Mouse (Mus musculus): ENCODE results near the gene Sh3bp5l. TPM values are rescaled to one million over a fixed set of nuclear protein-coding genes. Genes with fewer than 3 reads are reported as not detected.

Sh3bp5l gene
- polyA plus RNA-seq, 2 experiments = 24.4 to 25.6 TPM

- H3K4me1 ChIP-seq (ENCODE audit: control insufficient read depth, insufficient read depth, low read length) = peaks cover 12% of the 10 kb centered on the region
- peak overlapping the region; percentile 60 for H3K4me2 ChIP-seq (replicated peaks; ENCODE audit: low read depth, low read length, severe bottlenecking)
- H3K36me3 ChIP-seq (ENCODE audit: control insufficient read depth, insufficient read depth, low read length) = peaks cover 44% of the 10 kb centered on the region
- H3K27me3 ChIP-seq (ENCODE audit: control insufficient read depth, insufficient read depth, low read length) = no peaks in the 10 kb centered on the region
- H3K9me3 ChIP-seq (ENCODE audit: control insufficient read depth, low read length) = no peaks in the 10 kb centered on the region
- peak overlapping the region; percentile 77 for H3K9ac ChIP-seq (ENCODE audit: low read depth, low read length, severe bottlenecking)
- ATAC-seq (ENCODE audit: low FRiP score, low read depth) = no peak
- peak overlapping the region; percentile 79 for H3K4me3 ChIP-seq (replicated peaks; ENCODE audit: low read length)
- no peak for DNase-seq (ENCODE audit: low spot score)
- WGBS = 85% methylated on average over 6 of the region's 6 CpGs
- H3K27ac ChIP-seq (replicated peaks; ENCODE audit: low read depth, low read length) = no peak overlapping the region
- no peak for TF ChIP-seq POLR2A (IDR thresholded peaks at IDR 0.05; ENCODE audit: borderline replicate concordance, extremely low read depth, insufficient read depth, insufficient read length)
These were observed 1.0 kb downstream of the Sh3bp5l start for GRCm38 (mm10) chr11:58331546-58331945.

- no peak overlapping the region for H3K4me2 ChIP-seq (replicated peaks; ENCODE audit: low read depth, low read length, severe bottlenecking)
- WGBS = 89% methylated on average over 3 of the region's 3 CpGs
- H3K36me3 ChIP-seq (ENCODE audit: control insufficient read depth, insufficient read depth, low read length) = peaks cover 61% of the 10 kb centered on the region
- TF ChIP-seq POLR2A (IDR thresholded peaks at IDR 0.05; ENCODE audit: borderline replicate concordance, extremely low read depth, insufficient read depth, insufficient read length) = no peak
- no peaks in the 10 kb centered on the region for H3K27me3 ChIP-seq (ENCODE audit: control insufficient read depth, insufficient read depth, low read length)
- no peak overlapping the region for H3K4me3 ChIP-seq (replicated peaks; ENCODE audit: low read length)
- no peak for ATAC-seq (ENCODE audit: low FRiP score, low read depth)
- H3K9me3 ChIP-seq (ENCODE audit: control insufficient read depth, low read length) = no peaks in the 10 kb centered on the region
- H3K9ac ChIP-seq (ENCODE audit: low read depth, low read length, severe bottlenecking) = no peak overlapping the region
- H3K27ac ChIP-seq (replicated peaks; ENCODE audit: low read depth, low read length) = no peak overlapping the region
- no peak for DNase-seq (ENCODE audit: low spot score)
- H3K4me1 ChIP-seq (ENCODE audit: control insufficient read depth, insufficient read depth, low read length) = peaks cover 6% of the 10 kb centered on the region
These were observed 4.2 kb downstream of the Sh3bp5l start for GRCm38 (mm10) chr11:58334746-58335145.

GRCm38 (mm10) chr11:58346745-58347144 is 16.2 kb downstream of the Sh3bp5l start:
- TF ChIP-seq POLR2A (IDR thresholded peaks at IDR 0.05; ENCODE audit: borderline replicate concordance, extremely low read depth, insufficient read depth, insufficient read length) = no peak
- 81% methylated on average over 4 of the region's 4 CpGs for WGBS

GRCm38 (mm10) chr11:58350628-58351027 is 20.1 kb downstream of the Sh3bp5l start:
- no peak for TF ChIP-seq POLR2A (IDR thresholded peaks at IDR 0.05; ENCODE audit: borderline replicate concordance, extremely low read depth, insufficient read depth, insufficient read length)
- 67% methylated on average over 4 of the region's 4 CpGs for WGBS
- H3K36me3 ChIP-seq (ENCODE audit: control insufficient read depth, insufficient read depth, low read length) = peaks cover 25% of the 10 kb centered on the region
- H3K4me1 ChIP-seq (ENCODE audit: control insufficient read depth, insufficient read depth, low read length) = no peaks in the 10 kb centered on the region
- no peak for ATAC-seq (ENCODE audit: low FRiP score, low read depth)
- no peak overlapping the region for H3K4me3 ChIP-seq (replicated peaks; ENCODE audit: low read length)
- no peak overlapping the region for H3K9ac ChIP-seq (ENCODE audit: low read depth, low read length, severe bottlenecking)
- no peaks in the 10 kb centered on the region for H3K27me3 ChIP-seq (ENCODE audit: control insufficient read depth, insufficient read depth, low read length)
- no peak overlapping the region for H3K27ac ChIP-seq (replicated peaks; ENCODE audit: low read depth, low read length)
- DNase-seq (ENCODE audit: low spot score) = no peak
- no peaks in the 10 kb centered on the region for H3K9me3 ChIP-seq (ENCODE audit: control insufficient read depth, low read length)
- no peak overlapping the region for H3K4me2 ChIP-seq (replicated peaks; ENCODE audit: low read depth, low read length, severe bottlenecking)

More at GRCm38 (mm10) chr11:58346745-58347144, 16.2 kb downstream of the Sh3bp5l start:
- Histone ChIP-seq H3K36me3 (ENCODE audit: control insufficient read depth, insufficient read depth, low read length) (peaks cover 45% of the 10 kb centered on the region), H3K27ac (replicated peaks; ENCODE audit: low read depth, low read length) (no peak overlapping the region), H3K4me3 (replicated peaks; ENCODE audit: low read length) (no peak overlapping the region), H3K27me3 (ENCODE audit: control insufficient read depth, insufficient read depth, low read length) (no peaks in the 10 kb centered on the region), H3K9ac (ENCODE audit: low read depth, low read length, severe bottlenecking) (no peak overlapping the region), H3K4me2 (replicated peaks; ENCODE audit: low read depth, low read length, severe bottlenecking) (no peak overlapping the region), H3K9me3 (ENCODE audit: control insufficient read depth, low read length) (no peaks in the 10 kb centered on the region), H3K4me1 (ENCODE audit: control insufficient read depth, insufficient read depth, low read length) (no peaks in the 10 kb centered on the region)
- no peak for ATAC-seq (ENCODE audit: low FRiP score, low read depth)
- no peak for DNase-seq (ENCODE audit: low spot score)

GRCm38 (mm10) chr11:58351179-58351578 is 20.7 kb downstream of the Sh3bp5l start:
- DNase-seq (ENCODE audit: low spot score) (no peak), ATAC-seq (ENCODE audit: low FRiP score, low read depth) (no peak)
- no peak overlapping the region for H3K9ac ChIP-seq (ENCODE audit: low read depth, low read length, severe bottlenecking)
- no peak for TF ChIP-seq POLR2A (IDR thresholded peaks at IDR 0.05; ENCODE audit: borderline replicate concordance, extremely low read depth, insufficient read depth, insufficient read length)
- H3K4me3 ChIP-seq (replicated peaks; ENCODE audit: low read length) = no peak overlapping the region
- 87% methylated on average over 5 of the region's 5 CpGs for WGBS
- H3K4me2 ChIP-seq (replicated peaks; ENCODE audit: low read depth, low read length, severe bottlenecking) = no peak overlapping the region
- H3K27ac ChIP-seq (replicated peaks; ENCODE audit: low read depth, low read length) = no peak overlapping the region
- no peaks in the 10 kb centered on the region for H3K4me1 ChIP-seq (ENCODE audit: control insufficient read depth, insufficient read depth, low read length)
- H3K36me3 ChIP-seq (ENCODE audit: control insufficient read depth, insufficient read depth, low read length) = peaks cover 19% of the 10 kb centered on the region
- no peaks in the 10 kb centered on the region for H3K9me3 ChIP-seq (ENCODE audit: control insufficient read depth, low read length)
- H3K27me3 ChIP-seq (ENCODE audit: control insufficient read depth, insufficient read depth, low read length) = no peaks in the 10 kb centered on the region
